Mouse (Mus musculus) hindbrain, postnatal 0 days (tissue): Measurements from ENCODE around the gene 5330417H12Rik. TPM values are rescaled to one million over a fixed set of nuclear protein-coding genes. Genes with fewer than 3 reads are reported as not detected.

Source experiments
- ATAC-seq: fragments of 200-750 bp; cut with Nextera tagmentation; 2 replicates; pipeline ENCODE4 v1.8.0; 2017; ENCODE audit warnings: mild to moderate bottlenecking, moderate TSS enrichment, moderate library complexity
- DNase-seq: peaks from one replicate; pipeline ENCODE4 v3.0.0-alpha.2; 2015; ENCODE audit warnings: low spot score
- H3K27ac ChIP-seq: fragments of 300-500 bp; sonication (generic); 2 replicates; pipeline ENCODE4 v1.5.1; 2014; ENCODE audit warnings: mild to moderate bottlenecking
- H3K27me3 ChIP-seq: fragments of 300-500 bp; sonication (generic); 2 replicates; pipeline ENCODE4 v1.6.1; 2014; ENCODE audit warnings: low read length, mixed read lengths; ENCODE audit not compliant: insufficient read depth
- H3K36me3 ChIP-seq: fragments of 300-500 bp; sonication (generic); 2 replicates; pipeline ENCODE4 v1.6.1; 2014; ENCODE audit warnings: low read length, mixed read lengths; ENCODE audit not compliant: insufficient read depth
- H3K4me1 ChIP-seq: fragments of 300-500 bp; sonication (generic); 2 replicates; pipeline ENCODE4 v1.6.1; 2014; ENCODE audit warnings: antibody characterized with exemption, low read length, mixed read lengths; ENCODE audit not compliant: insufficient read depth
- H3K4me2 ChIP-seq: fragments of 300-500 bp; sonication (generic); 2 replicates; pipeline ENCODE4 v1.6.1; 2014; ENCODE audit warnings: low read depth, mild to moderate bottlenecking, low read length, moderate library complexity, mixed read lengths
- H3K4me3 ChIP-seq: fragments of 300-500 bp; sonication (generic); 2 replicates; pipeline ENCODE4 v1.5.1; 2014; ENCODE audit warnings: low read length
- H3K9ac ChIP-seq: fragments of 300-500 bp; sonication (generic); replicated peaks from 2 replicates; pipeline ENCODE4 v1.6.1; 2014; ENCODE audit warnings: mild to moderate bottlenecking, low read length, moderate library complexity, mixed read lengths
- H3K9me3 ChIP-seq: fragments of 300-500 bp; sonication (generic); 2 replicates; pipeline ENCODE4 v1.6.1; 2016; ENCODE audit warnings: low read length, mixed read lengths
- CTCF ChIP-seq: IDR thresholded peaks from 2 replicates; pipeline ENCODE4 v1.5.1; 2016; ENCODE audit warnings: antibody characterized with exemption, control low read depth, low read depth
- WGBS: fragments of 180-500 bp; shearing (Covaris S2); extraction: QIAGEN DNeasy Blood & Tissue Kit; methylation state at CpG from one replicate; pipeline ENCODE4 v1.1.7; 2014; 5-methylcytosine and 5-hydroxymethylcytosine counted together
- polyA plus RNA-seq: library from polyadenylated mRNA; unstranded; fragments of >200 nt; fragmentation: Nextera tagmentation; extraction: Ambion mirVana; gene quantifications from 2 replicates; pipeline ENCODE4 v1.2.1, GENCODE M21; 2015
- total RNA-seq: library from RNA; depleted of rRNA; stranded (reverse); fragments of >200 nt; gene quantifications from 2 replicates; pipeline ENCODE4 v1.2.3, GENCODE M21; 2014; rRNA removed

The 5330417H12Rik gene
- total RNA-seq, result not detected in 2 replicates
- polyA plus RNA-seq, result not detected in 2 replicates

GRCm38 (mm10) chr7:107625061-107625460 is at the start of gene 5330417H12Rik:
TSS of gene 5330417H12Rik (minus strand) at chr7:107625161.
- ATAC-seq (no peak), DNase-seq (no peak)
- Histone ChIP-seq H3K4me1 (no peaks in the 10 kb centered on the region), H3K4me3 (no peak within 1 kb of the TSS), H3K27me3 (no peaks in the 10 kb centered on the region), H3K27ac (no peak within 1 kb of the TSS), H3K9ac (no peak within 1 kb of the TSS), H3K4me2 (no peak within 1 kb of the TSS), H3K36me3 (no peaks in the 10 kb centered on the region), H3K9me3 (no peaks in the 10 kb centered on the region)
- no peak for TF ChIP-seq CTCF
- whole genome bisulfite sequencing, result 83% methylated on average over 2 of the region's 2 CpGs

DNA sequence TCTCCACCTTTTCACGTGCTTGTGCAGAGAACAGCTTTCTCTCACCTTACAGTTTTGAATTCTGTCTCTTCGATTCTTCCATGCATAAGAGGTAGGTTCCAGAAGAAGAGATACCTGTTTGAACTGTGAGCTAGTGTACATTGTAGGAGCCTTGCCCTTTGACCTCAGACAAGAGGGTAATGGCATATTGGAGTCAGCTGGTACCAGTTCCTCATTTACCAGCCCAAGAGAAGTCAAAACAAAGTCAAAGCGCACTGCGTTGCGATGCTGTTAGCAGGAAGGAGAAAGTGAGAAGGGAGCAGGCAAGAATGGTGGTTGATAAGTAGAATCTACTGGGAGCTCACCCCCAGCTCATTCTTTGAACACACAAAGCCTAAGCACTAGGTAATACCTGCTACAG is 43.6 kb upstream of the 5330417H12Rik start:
- Histone ChIP-seq H3K36me3 (no peaks in the 10 kb centered on the region), H3K27me3 (no peaks in the 10 kb centered on the region), H3K4me2 (no peak overlapping the region), H3K4me1 (peaks cover 10% of the 10 kb centered on the region; the same call in 1 of the 2 replicates), H3K9ac (no peak overlapping the region), H3K27ac (no peak overlapping the region), H3K4me3 (no peak overlapping the region), H3K9me3 (no peaks in the 10 kb centered on the region)
- 95% methylated on average over 5 of the region's 5 CpGs for WGBS
- ATAC-seq, result no peak
- no peak for DNase-seq
- no peak for TF ChIP-seq CTCF

GRCm38 (mm10) chr7:107666262-107666902 is 41.4 kb upstream of the 5330417H12Rik start:
- TF ChIP-seq CTCF, result no peak
- DNase-seq, result no peak
- no peak for ATAC-seq
- Histone ChIP-seq H3K4me1 (peaks cover 10% of the 10 kb centered on the region; the same call in 1 of the 2 replicates), H3K9me3 (no peaks in the 10 kb centered on the region), H3K36me3 (no peaks in the 10 kb centered on the region), H3K4me2 (peak overlapping the region; percentile 46), H3K27ac (peak overlapping the region; percentile 72), H3K27me3 (no peaks in the 10 kb centered on the region), H3K4me3 (peak overlapping the region; percentile 27), H3K9ac (peak overlapping the region; percentile 40)
- 40% methylated on average over 13 of the region's 13 CpGs for WGBS

DNA sequence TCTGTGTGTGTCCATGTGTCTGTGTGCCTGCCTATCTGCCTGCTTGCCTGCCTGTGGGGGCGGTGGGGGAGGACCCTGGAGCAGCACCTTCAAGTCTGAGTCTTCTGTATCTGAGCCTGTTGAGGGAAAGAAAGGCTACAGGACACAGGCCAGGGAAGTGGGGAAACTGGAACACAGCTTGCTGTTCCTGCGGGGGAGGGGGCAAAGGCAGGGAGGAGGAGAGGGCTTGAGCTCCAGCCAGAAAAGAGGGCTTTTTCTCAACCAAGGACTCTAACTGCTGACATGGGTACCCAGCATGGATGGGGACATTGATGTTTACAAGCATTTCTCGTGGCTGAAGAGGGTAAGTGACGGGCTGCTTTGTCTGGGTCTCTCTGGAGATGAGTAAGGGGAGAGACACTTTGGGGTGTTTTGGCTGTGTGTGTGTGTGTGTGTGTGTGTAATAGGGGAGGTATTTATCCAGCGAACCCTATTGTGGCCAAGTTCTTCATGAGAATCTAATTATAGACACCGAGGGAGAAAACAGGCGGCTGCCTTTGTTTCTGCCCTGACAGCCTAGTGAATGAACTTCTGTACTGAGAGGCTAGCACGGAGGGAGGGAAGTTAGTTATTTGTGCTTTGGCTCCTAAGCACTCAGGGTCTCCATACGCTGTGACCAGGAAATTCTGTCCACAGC is 40.8 kb upstream of the 5330417H12Rik start:
- DNase-seq, result peak; percentile 45
- TF ChIP-seq CTCF, result no peak
- Histone ChIP-seq H3K36me3 (no peaks in the 10 kb centered on the region), H3K4me2 (peak overlapping the region; percentile 46), H3K9me3 (no peaks in the 10 kb centered on the region), H3K9ac (peak overlapping the region; percentile 40), H3K4me3 (peak overlapping the region; percentile 27), H3K4me1 (peaks cover 10% of the 10 kb centered on the region; the same call in 1 of the 2 replicates), H3K27me3 (no peaks in the 10 kb centered on the region), H3K27ac (peak overlapping the region; percentile 72)
- peak; percentile 68 for ATAC-seq
- WGBS, result 11% methylated on average over 9 of the region's 9 CpGs

DNA sequence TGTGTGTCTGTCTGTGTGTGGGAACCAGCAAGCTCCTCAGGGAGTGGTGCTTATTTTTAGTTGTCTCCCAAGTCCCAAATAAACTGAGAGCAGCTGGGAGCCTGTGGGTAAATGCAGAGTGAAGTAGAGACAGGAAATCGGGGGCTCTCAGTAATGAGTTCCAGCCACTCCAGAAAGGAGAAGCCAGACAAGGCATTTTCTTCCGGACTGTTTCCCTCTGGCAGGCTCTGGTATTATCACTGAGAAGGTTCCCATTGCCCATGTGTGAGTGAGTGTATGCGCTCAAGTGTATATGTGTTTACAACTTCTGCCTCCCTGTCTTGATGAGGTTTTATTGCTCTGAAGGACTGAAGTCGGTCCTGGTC is 40.2 kb upstream of the 5330417H12Rik start:
- Histone ChIP-seq H3K9ac (0 out of 2 replicates have a peak overlapping the region, but pooled peaks have one; percentile 40), H3K4me2 (peak overlapping the region; percentile 46), H3K36me3 (no peaks in the 10 kb centered on the region), H3K27me3 (no peaks in the 10 kb centered on the region), H3K4me1 (peaks cover 10% of the 10 kb centered on the region; the same call in 1 of the 2 replicates), H3K27ac (peak overlapping the region; percentile 72; the same call in 1 of the 2 replicates), H3K4me3 (no peak overlapping the region), H3K9me3 (no peaks in the 10 kb centered on the region)
- 33% methylated on average over 4 of the region's 4 CpGs for WGBS
- DNase-seq (peak; percentile 8), ATAC-seq (no peak; the same call in 1 of the 2 replicates)
- TF ChIP-seq CTCF, result no peak

- Histone ChIP-seq H3K4me2 (no peak overlapping the region), H3K4me3 (no peak overlapping the region), H3K36me3 (no peaks in the 10 kb centered on the region), H3K4me1 (peaks cover 10% of the 10 kb centered on the region; the same call in 1 of the 2 replicates), H3K9ac (no peak overlapping the region), H3K27me3 (no peaks in the 10 kb centered on the region), H3K9me3 (no peaks in the 10 kb centered on the region), H3K27ac (peak overlapping the region; percentile 72; the same call in 1 of the 2 replicates)
- DNase-seq (peak; percentile 10), ATAC-seq (no peak)
- no peak for TF ChIP-seq CTCF
- WGBS, result 43% methylated on average over 8 of the region's 8 CpGs
Observed at GRCm38 (mm10) chr7:107664063-107665056, 39.4 kb upstream of the 5330417H12Rik start.
